Mouse (Mus musculus): ENCODE measurements at regions not wholly inside any gene's neighbourhood (a gene's known extent, or its start where the extent isn't known, plus 50 kb on each side); places are given as distances from the start of the nearest gene placed in this dataset.

- DNase-seq = peak; percentile 36
Observed at GRCm38 (mm10) chr5:106557733-106558132, 51.2 kb upstream of the Gm17304 start.

- no peak for DNase-seq
Observed at GRCm38 (mm10) chr5:106539286-106539685, 69.6 kb upstream of the Gm17304 start.

- no peak for DNase-seq
Observed at GRCm38 (mm10) chr5:106537153-106537552, 71.7 kb upstream of the Gm17304 start.

- no peak for DNase-seq
Observed at GRCm38 (mm10) chr5:106536068-106536467, 72.8 kb upstream of the Gm17304 start.

GRCm38 (mm10) chr5:106528811-106529210 is 70.8 kb upstream of the Barhl2 start:
- no peak for DNase-seq

GRCm38 (mm10) chr5:106527364-106527985 is 69.5 kb upstream of the Barhl2 start:
- no peak for DNase-seq

- DNase-seq = no peak
Observed at GRCm38 (mm10) chr5:106512423-106513089, 54.6 kb upstream of the Barhl2 start.

GRCm38 (mm10) chr5:106507901-106508300 is 49.9 kb upstream of the Barhl2 start:
- DNase-seq = no peak

Data from embryo, embryonic 11 days (tissue).